Mouse (Mus musculus): ENCODE results near the gene Gm11172.
"Not testable (repeated sequence)": the region's sequence is repeated elsewhere in the genome, so short reads cannot be mapped to it uniquely, and the experiment has no call there.

The Gm11172 gene

GRCm38 (mm10) chr16:10828461-10828805 is 15.7 kb downstream of the Gm11172 start:
- CTCF ChIA-PET = interaction anchor here (0.6 kb wide), 1 partner anchor 38 kb away, joined by 6 read pairs; no protein-coding TSS in a partner anchor

- CTCF ChIA-PET = interaction anchor here (0.6 kb wide), 1 partner anchor 9 kb away, joined by 17 read pairs; no protein-coding TSS in a partner anchor
Measured at GRCm38 (mm10) chr16:10834542-10834910, 21.8 kb downstream of the Gm11172 start.

GRCm38 (mm10) chr16:10834911-10835587 is 22.3 kb downstream of the Gm11172 start, which contains the start of gene Rmi2:
Gene Rmi2 (plus strand): TSS chr16:10835059.
- CTCF ChIA-PET = interaction anchor here (0.6 kb wide), 1 partner anchor 10 kb away, joined by 17 read pairs; no protein-coding TSS in a partner anchor

GRCm38 (mm10) chr16:10836388-10836787 is 23.7 kb downstream of the Gm11172 start:
- CTCF ChIA-PET = interaction anchor here (0.6 kb wide), 2 partner anchors 49 to 434 kb away, joined by 3 to 4 read pairs; no protein-coding TSS in a partner anchor

GRCm38 (mm10) chr16:10837250-10837649 is 24.5 kb downstream of the Gm11172 start:
- CTCF ChIA-PET = no interaction called here

- CTCF ChIA-PET = no interaction called here
Measured at GRCm38 (mm10) chr16:10837903-10838302, 25.2 kb downstream of the Gm11172 start.

- CTCF ChIA-PET = no interaction called here
Measured at GRCm38 (mm10) chr16:10838487-10839245, 26.0 kb downstream of the Gm11172 start.

GRCm38 (mm10) chr16:10840018-10840417 is 27.3 kb downstream of the Gm11172 start:
- CTCF ChIA-PET = interaction anchor here (0.5 kb wide), 1 partner anchor 186 kb away, joined by 4 read pairs; no protein-coding TSS in a partner anchor

- CTCF ChIA-PET = interaction anchor here (1.2 to 1.6 kb wide), 2 partner anchors 18 to 58 kb away, joined by 3 to 4 read pairs; no protein-coding TSS in a partner anchor
Measured at GRCm38 (mm10) chr16:10842282-10842855, 29.7 kb downstream of the Gm11172 start.

GRCm38 (mm10) chr16:10843486-10844318 is 31.0 kb downstream of the Gm11172 start:
- CTCF ChIA-PET = interaction anchor here (0.7 to 1.6 kb wide), 3 partner anchors 17 to 60 kb away, joined by 3 to 4 read pairs (median 3); no protein-coding TSS in a partner anchor

GRCm38 (mm10) chr16:10844319-10844670 is 31.6 kb downstream of the Gm11172 start:
- CTCF ChIA-PET = interaction anchor here (0.7 kb wide), 1 partner anchor 22 kb away, joined by 3 read pairs; no protein-coding TSS in a partner anchor

- CTCF ChIA-PET = no interaction called here
Measured at GRCm38 (mm10) chr16:10845952-10846351, 33.2 kb downstream of the Gm11172 start.

GRCm38 (mm10) chr16:10846503-10846902 is 33.8 kb downstream of the Gm11172 start:
- CTCF ChIA-PET = interaction anchor here (0.8 kb wide), 1 partner anchor 20 kb away, joined by 10 read pairs; no protein-coding TSS in a partner anchor

- CTCF ChIA-PET = interaction anchor here (0.6 kb wide), 1 partner anchor 324 kb away, joined by 12 read pairs; no protein-coding TSS in a partner anchor
Measured at GRCm38 (mm10) chr16:10849965-10850861, 37.5 kb downstream of the Gm11172 start.

- CTCF ChIA-PET = interaction anchor here (0.6 kb wide), 1 partner anchor 324 kb away, joined by 12 read pairs; no protein-coding TSS in a partner anchor
Measured at GRCm38 (mm10) chr16:10850905-10851304, 38.2 kb downstream of the Gm11172 start.

GRCm38 (mm10) chr16:10852216-10852615 is 39.5 kb downstream of the Gm11172 start:
- CTCF ChIA-PET = not testable (repeated sequence)

- CTCF ChIA-PET = interaction anchor here (1.4 kb wide), 1 partner anchor 17 kb away, joined by 4 read pairs; no protein-coding TSS in a partner anchor
Measured at GRCm38 (mm10) chr16:10859726-10860245, 47.1 kb downstream of the Gm11172 start.

- CTCF ChIA-PET = interaction anchor here (1.4 kb wide), 1 partner anchor 19 kb away, joined by 4 read pairs; no protein-coding TSS in a partner anchor
Measured at GRCm38 (mm10) chr16:10861408-10861807, 48.7 kb downstream of the Gm11172 start.
